Mouse (Mus musculus) brain, embryonic 14.5 days (tissue): ENCODE measurements at regions not wholly inside any gene's neighbourhood (a gene's known extent, or its start where the extent isn't known, plus 50 kb on each side); places are given as distances from the start of the nearest gene placed in this dataset.

Experiments
- DNase-seq: peaks from one replicate; pipeline ENCODE4 v3.0.0-alpha.2; 2011; ENCODE audit warnings: low read depth
- CTCF ChIP-seq: fragments of 200-500 bp; IDR thresholded peaks from 2 replicates; pipeline ENCODE4 v1.5.1; 2012; ENCODE audit warnings: inconsistent platforms, mild to moderate bottlenecking, moderate library complexity, borderline replicate concordance; ENCODE audit not compliant: insufficient read depth, insufficient read length; ENCODE audit errors: extremely low read depth
- POLR2A ChIP-seq: fragments of 200-500 bp; IDR thresholded peaks from 2 replicates; pipeline ENCODE4 v1.6.1; 2012; ENCODE audit warnings: mild to moderate bottlenecking, inconsistent platforms, borderline replicate concordance; ENCODE audit not compliant: poor library complexity, insufficient read depth, insufficient read length, severe bottlenecking; ENCODE audit errors: extremely low read depth

DNA sequence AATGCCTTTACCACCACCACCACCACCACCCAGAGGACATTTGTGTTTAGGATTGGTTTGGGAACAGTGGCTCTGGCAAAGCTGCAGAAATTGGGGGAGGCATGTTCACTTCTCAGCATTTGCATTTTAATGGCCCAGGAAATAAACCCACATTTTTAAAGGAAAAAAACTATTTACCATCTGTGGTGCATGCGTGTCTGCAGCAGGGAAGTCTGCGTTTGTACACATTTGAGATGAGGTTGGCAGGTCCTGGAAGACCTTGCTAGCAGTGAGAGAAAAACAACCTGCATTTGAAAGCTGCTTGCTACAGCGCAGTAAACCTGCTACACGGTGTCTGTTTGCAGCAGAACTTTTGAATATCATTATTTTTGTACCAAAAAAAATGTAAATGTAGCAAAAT, 100.1 kb upstream of the Nampt start:
- peak; percentile 60 for DNase-seq
- TF ChIP-seq CTCF (no peak), POLR2A (no peak)

- TF ChIP-seq POLR2A: no peak
- TF ChIP-seq CTCF: no peak
- peak; percentile 91 for DNase-seq
Observed at GRCm38 (mm10) chr12:32724451-32725188, 94.7 kb upstream of the Nampt start.

GRCm38 (mm10) chr12:32727539-32727938, 91.8 kb upstream of the Nampt start:
- TF ChIP-seq CTCF (no peak), POLR2A (no peak)
- no peak for DNase-seq

DNA sequence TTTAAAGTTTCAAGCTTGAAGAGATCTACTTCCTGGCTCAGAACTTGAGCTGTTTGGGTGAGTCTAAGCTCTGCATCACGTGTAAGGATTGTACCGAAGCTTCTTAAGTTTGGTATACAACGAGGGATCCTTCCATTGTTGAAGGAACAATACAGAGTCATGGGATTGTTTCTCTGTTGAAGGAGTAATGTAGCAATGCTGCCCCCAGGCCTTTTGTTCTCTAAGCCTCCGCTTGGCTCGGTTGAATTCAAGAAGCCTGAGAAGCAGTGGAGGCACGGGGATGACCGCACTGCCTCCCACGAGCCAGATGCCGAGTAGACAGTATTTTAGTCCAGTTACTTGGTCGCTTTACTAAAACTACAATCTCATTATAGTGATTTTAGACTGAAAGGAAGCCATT, 90.9 kb upstream of the Nampt start:
- peak; percentile 18 for DNase-seq
- TF ChIP-seq POLR2A (no peak), CTCF (no peak)

DNA sequence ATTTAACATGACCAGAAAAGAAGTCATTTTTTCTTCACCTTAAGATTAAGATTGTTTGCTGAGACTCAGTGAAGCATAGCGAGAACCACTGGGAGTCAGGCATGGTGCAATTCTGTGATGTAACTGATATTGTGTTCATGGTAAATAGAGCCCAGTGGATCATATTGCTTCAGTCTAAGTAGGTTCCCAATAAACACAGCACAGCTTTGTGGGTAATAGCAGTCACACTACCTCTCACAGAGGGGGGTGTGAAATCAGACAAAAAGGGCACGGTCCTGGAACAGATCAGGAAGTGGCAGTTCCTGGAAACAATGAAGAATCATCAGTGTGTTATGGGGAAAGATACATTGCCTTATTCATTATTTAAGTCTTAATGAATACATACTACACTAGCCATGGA, 84.1 kb upstream of the Nampt start:
- no peak for DNase-seq
- TF ChIP-seq POLR2A: no peak
- no peak for TF ChIP-seq CTCF

DNA sequence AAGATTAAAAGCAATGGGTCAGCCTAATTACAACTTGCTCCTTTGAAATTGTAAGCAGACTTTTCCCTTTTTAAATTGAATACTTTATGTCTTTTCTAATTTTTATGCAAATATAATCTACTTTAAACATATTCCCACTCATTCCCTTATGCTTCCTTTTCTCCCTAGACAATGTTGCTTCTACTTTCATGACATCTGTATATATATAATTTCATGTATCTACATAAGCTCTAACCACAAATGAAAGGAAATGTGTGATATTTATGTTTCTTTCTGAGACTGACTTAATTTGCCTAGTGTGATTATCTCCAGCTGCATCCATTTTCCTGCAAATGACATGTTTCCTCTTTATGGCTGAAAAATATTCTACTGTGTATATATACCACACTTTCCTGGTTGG, 77.9 kb upstream of the Nampt start:
- no peak for TF ChIP-seq CTCF
- TF ChIP-seq POLR2A: no peak

GRCm38 (mm10) chr12:32757441-32758119, 61.8 kb upstream of the Nampt start:
- TF ChIP-seq CTCF (no peak), POLR2A (no peak)
- peak; percentile 70 for DNase-seq

More for the DNA sequence above, 77.9 kb upstream of the Nampt start:
- no peak for DNase-seq

GRCm38 (mm10) chr12:32758150-32758549, 61.2 kb upstream of the Nampt start:
- DNase-seq: peak; percentile 17
- no peak for TF ChIP-seq POLR2A
- no peak for TF ChIP-seq CTCF

- no peak for DNase-seq
- TF ChIP-seq POLR2A (no peak), CTCF (no peak)
Observed at GRCm38 (mm10) chr12:32760627-32761026, 58.7 kb upstream of the Nampt start.

DNA sequence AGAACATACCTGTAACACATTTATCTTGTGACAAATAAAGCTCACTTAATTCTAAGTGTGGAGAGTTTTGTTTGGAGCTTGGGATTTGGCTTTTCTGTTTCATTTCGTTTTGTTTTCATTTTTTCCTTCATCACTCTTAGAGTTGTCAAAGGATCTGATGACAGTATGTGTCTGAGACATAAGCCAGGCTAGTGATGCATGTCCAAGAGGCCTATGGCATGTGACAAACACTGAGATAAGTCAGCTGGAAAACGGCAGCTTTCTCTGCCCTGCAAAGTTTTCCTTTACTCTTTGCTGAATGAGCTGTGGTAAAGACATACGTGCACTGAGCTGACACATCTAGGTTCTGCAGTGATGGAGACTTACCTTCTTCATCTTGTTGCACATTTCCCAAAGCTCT, 58.3 kb upstream of the Nampt start:
- TF ChIP-seq CTCF (no peak), POLR2A (no peak)
- DNase-seq: no peak

DNA sequence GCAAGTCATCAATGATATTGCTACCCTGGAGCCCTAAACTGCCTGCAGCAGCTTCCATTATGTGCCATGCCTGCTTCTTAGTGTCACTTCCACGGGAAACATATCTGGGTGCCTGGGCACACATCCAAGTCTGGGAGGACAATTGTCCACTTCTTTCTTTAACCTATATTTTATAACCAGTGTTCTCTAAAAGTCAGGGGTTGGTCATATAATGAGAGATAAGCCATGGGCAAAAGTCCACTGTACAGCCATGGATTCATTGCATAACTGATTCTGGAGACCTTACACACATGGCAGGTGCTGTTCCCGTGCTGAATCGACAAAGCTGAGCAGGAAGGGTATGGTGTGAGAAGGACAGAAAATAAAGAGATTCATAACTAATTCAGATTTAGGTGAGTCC, 55.1 kb upstream of the Nampt start:
- TF ChIP-seq POLR2A (no peak), CTCF (no peak)
- DNase-seq: no peak

DNA sequence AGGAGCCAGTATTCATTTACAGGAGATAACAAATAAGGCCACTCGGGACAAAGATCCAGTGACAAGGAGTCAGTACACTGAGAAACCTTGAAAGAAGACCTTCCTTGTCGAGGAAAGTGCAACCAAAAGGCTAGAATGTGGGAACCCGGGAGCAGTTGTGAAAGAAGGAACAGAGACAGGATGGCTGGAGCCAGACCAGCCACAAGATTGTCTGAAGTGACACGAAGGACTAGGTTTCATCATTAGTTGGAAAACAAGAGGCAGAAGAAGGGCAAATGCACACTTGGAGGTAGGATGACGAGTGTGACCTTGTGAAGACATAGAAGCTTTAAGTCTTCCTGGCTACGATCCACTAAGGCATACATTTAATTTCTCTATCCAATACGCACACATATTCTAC, 54.6 kb upstream of the Nampt start:
- TF ChIP-seq POLR2A (no peak), CTCF (no peak)
- DNase-seq: no peak
